Mouse (Mus musculus) mouse embryonic stem cell (cell line): ENCODE results near the gene Wdr24.

Experiments
- in situ Hi-C, 2 experiments: fragments of 300-500 bp; cut with MboI; formaldehyde crosslinking; loops; 1 replicate in 1 of 2; 3 replicates in 1 of 2; pipeline ENCODE4 v1.14.3; 2019 to 2020; ENCODE audit warnings: low sequenced_read_pairs in 2 of 2, low pct_unique_long_range_greater_than_20kb in 1 of 2, mixed read lengths in 1 of 2; ENCODE audit not compliant: unreplicated experiment in 1 of 2

The Wdr24 gene

DNA sequence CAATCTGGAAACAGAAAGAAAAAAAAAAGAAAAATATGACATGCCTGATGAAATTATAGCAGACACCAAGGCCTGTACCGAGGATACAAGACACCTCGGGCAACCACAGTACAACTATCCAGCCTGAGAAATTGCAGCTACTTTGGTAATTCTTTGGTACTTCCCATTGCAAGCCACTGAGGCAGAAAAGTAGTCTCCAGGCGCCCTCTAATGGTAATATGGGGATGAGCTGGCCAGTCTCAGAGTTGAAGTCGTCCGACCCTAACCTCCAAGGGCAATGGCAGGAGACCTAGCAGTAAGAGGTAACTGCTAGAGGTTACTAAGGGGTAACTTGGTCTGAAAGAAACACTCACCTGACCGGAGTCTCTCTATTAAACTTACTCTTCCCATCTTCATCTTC, 22.4 kb upstream of the Wdr24 start:
- in situ Hi-C loops = loop anchor here in 1 of 2 experiments (10.0 kb wide), 1 partner anchor 96 kb away; no protein-coding TSS in a partner anchor

DNA sequence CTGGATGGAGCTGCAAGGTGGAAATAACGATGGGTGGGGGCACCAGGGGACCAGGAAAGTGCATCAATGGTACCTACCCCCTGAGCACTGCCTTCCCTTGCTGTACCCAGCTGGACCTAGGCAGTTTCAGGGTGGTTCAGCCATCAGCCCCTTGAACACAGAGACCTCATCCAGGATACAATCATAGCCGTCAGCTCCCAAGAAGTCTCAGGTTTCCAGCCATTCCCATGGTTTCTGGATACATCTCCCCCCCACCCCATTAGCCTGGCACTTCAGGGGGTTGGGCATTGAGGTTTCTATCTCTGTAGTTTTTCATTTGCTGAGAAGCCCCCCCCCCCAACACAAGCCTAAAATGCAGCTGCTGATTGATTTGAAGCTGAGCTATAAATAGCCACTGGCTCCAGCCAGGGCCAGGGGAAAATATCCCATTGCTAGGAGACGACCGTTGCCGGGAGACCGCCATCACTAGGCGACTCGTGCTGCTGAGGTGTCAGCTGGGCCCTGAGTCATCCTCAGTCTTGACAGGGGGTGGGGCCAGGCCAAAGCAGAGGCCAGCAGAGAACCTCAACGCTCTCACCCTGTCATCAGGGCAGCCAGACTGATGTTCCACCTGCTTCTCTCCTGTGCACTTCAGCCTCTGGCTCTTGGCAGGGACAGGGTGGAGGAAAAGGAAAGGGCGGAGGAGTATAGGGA, 20.5 kb upstream of the Wdr24 start:
- in situ Hi-C loops = loop anchor here in 1 of 2 experiments (10.0 kb wide), 1 partner anchor 98 kb away; no protein-coding TSS in a partner anchor

DNA sequence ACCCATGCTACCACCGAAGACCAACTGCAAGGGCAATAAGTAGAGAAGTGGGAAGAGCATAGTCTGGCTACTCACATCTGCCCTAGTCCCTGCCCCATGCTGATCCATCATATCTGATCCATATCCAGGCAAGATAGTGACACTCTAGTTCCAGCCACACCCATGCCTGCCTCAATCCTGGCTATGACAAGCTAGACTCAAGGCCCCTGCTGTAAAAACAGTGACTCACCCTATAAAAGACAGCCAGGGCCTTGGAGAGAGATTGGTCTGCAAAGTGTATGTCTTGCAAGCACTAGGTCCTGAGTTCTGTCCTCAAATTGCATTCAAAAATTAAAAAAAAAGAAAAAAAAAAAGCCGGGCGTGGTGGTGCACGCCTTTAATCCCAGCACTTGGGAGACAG, 16.9 kb upstream of the Wdr24 start:
- in situ Hi-C loops = loop anchor here in 1 of 2 experiments (10.0 kb wide), 1 partner anchor 102 kb away; no protein-coding TSS in a partner anchor

DNA sequence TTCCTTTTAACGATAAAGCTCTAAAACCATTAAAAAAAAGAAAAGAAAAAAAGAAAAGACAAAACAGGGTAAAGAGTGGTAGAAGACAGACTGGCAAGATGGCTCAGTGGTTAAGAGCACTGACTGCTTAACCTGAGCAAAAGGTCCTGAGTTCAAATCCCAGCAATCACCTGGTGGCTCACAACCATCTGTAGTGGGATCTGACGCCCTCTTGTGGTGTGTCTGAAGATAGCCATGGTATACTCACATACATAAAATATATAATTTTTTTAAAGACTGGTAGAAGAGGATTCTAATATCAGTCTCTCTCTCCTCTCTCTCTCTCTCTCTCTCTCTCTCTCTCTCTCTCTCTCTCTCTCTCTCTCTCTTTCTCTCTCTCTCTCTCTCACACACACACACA, 16.0 kb upstream of the Wdr24 start:
- in situ Hi-C loops = loop anchor here in 1 of 2 experiments (10.0 kb wide), 1 partner anchor 103 kb away; no protein-coding TSS in a partner anchor

DNA sequence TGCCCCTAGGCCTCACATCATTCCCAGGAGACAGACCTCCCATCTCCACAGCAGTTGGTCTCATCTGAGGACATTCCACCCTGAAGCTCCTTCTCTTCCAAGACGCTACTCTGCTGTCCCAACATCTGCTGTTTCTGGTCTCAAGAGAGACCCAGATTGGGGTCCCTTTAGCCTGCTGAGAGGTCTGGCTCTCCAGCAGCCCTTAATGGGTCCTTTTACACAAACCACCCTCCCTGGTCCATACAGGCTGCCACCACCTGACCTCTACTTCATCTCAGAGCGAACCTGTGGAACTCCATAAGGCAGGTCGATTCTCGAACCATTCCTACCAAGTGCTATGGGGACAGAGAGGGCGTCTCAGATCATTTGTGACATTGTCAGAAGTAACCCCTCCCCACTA, 15.4 kb upstream of the Wdr24 start:
- in situ Hi-C loops = loop anchor here in 1 of 2 experiments (10.0 kb wide), 1 partner anchor 103 kb away; no protein-coding TSS in a partner anchor

DNA sequence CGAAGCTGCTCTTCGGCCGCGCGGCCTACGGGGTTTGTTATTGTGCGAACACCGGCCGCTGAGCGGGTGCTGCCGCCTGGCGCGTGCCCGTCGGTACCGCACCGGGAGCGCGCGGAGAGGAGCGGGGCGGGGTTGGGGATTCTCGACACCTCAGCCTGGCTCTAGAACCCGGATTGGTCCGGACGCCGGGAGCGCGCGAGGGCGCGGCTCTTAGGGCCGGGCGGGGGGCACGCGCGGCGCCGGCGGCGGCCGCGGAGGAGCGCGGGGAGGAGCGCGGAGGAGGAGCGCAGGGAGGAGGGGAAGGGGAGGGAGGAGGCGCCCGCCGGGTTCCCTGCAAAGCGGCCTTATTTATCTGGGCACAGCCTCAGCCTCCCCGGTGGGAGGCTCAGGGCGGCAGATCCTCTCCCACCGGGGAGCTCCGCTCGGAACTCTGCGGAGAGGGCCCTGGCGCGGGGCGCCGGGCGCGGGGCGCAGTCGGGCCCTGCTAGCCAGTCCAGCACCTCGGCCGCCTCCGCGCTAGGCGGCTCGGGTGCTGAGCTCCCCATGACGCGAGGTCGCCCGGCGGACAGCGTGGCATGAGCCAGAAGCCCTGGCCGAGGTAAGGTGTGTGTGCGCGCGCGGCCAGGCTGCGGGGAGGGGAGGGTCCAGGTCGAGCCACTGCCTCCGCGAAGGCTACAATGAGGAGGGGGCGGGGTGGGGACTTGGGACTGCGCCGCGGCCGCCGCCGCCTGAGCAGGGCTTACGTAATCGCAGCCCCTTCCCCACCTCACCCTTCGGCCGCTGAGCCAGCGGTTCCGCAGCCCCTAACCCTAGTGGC, 14.4 kb upstream of the Wdr24 start, which contains the start of gene Fbxl16:
Fbxl16 (plus strand) TSS at position 297 of the 817 bp plus-strand sequence.
- in situ Hi-C loops = loop anchor here in 1 of 2 experiments (10.0 kb wide), 1 partner anchor 104 kb away; no protein-coding TSS in a partner anchor

DNA sequence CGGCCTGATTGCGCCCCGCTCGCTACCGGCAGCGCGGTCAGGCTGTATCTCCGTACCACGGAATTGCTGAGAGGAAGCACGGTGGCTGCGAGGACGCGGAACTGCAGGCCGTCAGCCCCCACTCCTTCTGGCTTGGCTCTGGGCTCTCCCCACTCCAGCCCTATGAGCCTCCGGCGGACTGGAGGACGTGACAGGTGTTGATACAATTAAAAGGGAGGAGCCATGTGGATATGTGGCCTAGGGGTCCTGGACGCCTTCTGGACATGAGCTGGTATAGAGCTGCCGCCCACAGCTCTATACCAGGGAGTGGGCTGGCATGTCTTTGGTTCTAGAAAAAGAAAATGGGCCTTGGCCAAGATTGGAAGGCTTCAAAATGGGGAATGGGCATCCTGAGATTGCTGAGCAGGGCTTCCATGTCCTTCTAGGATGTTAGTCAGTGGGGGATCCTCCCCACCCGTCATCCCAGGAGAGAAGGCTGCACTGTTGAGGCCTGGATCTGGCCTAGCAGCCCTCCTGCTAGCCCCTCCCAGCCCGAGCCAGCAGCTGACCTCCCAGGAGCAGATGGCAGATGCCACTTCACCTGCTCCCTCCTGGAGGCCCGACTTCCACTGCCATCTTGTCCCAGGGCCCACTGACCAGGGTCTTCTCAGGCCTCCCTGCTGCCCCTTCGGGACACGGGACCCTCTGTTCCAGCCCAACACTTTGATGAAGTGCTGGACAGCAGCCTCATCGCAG, 13.7 kb upstream of the Wdr24 start:
- in situ Hi-C loops = loop anchor here in 1 of 2 experiments (10.0 kb wide), 1 partner anchor 105 kb away; no protein-coding TSS in a partner anchor

DNA sequence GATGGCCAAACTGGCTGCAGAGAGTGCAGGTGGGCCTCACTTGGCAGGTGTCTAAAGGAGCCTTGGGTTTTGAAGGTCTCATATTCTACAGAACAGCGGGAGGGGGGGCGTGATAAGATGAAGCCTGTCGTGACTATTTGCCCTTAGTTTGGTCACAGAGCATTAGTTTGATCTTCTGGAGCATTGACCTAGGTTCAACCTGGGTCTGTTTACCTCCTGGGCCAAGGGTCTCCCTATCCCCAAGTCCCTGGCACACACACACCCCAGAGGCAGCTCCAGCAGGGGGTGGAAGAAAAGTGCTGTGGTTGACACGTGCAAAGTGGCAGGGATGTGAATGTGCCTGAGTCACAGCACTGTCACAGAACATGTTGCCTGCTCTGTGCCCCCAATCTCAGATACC, 12.5 kb upstream of the Wdr24 start:
- in situ Hi-C loops = no loop called here

DNA sequence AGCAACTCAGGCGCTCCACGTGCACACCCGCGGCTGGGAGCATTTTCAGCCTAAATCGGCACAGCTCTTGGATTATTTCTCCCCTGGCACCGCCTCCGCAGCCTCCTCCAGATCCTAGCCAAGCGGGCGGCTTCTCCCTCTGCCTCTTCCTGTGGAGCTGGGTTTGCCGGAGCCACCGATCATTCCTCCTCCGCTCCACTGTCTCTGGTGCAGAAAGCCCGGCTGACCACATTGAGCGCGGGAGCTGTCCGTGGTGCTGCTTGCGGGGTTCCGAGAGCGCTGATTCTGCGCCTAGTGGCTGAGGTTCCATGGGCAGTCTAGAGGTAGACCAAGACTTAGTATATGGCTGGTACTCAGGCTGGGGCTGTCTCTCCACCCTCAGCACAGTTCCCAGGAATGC, 10.0 kb upstream of the Wdr24 start:
- in situ Hi-C loops = no loop called here

DNA sequence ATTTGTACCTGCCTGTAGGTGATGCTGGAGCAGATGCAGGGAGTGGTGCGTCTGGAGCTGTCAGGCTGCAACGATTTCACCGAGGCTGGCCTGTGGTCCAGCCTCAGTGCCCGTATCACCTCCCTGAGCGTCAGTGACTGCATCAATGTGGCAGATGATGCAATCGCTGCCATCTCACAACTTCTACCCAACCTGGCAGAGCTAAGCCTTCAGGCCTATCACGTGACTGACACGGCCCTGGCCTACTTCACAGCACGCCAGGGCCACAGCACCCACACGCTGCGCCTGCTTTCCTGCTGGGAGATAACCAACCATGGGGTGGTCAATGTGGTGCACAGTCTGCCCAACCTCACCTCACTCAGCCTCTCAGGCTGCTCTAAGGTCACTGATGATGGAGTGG, 5.8 kb upstream of the Wdr24 start:
- in situ Hi-C loops = no loop called here

DNA sequence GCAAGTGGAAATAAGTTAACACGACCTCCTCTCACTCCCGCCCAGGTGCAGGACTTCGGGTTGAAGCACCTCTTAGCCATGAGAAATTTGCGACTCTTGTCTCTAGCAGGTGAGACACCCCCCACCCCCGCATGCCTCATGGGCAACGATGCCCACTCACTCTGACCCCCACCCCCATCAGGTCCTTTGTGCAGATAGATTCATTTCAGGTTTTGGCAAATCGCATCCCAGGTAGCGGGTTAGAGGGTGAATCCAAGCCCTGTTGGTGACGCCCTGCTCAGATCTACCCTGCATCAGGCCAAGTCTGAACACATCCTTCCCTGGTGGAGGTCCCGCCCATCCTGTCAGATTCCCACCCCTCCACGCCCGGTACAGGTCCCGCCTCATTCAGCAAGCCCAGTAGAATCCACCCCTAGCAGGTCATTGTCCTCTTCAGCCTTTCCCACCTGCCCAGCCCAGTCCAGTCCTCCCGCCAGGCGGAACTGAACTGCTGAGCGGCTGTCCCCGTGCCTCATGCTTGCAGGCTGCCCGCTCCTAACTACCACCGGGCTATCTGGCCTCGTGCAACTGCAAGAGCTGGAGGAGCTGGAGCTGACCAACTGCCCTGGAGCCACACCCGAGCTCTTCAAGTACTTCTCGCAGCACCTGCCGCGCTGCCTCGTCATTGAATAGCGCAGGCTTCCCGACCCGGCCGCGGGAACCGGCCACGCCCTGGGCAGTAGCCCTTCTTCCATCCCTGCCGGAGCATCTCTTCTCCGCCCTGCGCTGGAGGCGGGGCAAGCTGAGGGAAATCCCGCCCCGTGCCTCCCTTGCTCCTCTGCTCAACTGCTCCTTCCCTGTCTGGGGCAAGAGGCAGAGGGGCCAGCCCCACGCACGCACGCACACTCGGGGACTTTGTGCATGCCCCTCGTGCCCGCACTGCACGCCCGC, 4.3 kb upstream of the Wdr24 start:
- in situ Hi-C loops = no loop called here

DNA sequence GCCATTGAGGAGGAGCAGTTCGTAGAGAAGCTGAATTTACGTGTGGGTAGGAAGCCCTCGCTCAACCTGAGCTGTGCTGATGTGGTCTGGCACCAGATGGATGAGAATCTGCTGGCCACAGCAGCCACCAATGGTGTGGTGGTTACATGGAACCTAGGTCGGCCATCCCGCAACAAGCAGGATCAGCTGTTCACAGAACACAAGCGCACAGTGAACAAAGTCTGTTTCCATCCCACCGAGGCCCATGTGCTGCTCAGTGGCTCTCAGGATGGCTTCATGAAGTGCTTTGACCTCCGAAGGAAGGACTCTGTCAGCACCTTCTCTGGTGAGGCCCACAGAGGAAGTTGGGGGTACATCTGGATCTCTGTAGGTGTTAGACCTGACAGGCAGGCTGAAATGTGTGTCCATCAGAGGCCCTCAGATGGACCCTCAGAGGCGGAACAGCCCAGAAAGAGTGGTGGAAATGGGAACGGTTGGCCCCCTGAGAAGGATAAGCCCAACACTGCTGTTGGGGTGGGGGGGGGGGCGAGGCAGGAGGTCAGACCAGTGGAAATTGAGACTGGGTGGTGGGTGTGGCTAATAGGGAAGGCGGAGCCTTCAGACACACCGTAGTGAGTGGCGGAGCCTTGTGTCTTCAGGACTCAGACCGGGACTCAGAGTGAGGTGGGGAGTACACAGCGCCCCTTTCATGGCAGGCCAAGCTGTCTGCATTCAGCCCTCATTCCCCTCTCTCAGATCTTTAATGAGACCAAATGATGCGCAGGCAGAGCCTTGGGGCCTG, 1.1 kb downstream of the Wdr24 start:
- in situ Hi-C loops = no loop called here

DNA sequence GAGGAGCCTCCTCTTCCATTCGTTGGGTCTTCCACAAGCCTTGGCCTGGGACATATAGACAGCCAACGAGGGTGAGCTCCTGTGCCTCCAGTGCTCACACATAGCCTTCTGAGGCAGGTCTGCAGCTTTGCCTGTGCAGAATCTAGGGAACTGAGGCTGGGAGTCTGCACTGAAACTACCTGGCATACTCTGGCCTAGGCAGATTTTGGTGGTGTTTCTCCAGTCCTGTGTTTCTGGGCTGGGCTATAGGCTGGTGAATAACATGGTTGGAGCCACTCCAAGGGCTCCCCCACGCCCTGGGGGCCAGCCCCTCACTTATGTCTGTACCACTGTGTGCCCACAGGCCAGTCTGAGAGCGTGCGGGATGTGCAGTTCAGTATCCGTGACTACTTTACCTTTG, 1.9 kb downstream of the Wdr24 start:
- in situ Hi-C loops = no loop called here

DNA sequence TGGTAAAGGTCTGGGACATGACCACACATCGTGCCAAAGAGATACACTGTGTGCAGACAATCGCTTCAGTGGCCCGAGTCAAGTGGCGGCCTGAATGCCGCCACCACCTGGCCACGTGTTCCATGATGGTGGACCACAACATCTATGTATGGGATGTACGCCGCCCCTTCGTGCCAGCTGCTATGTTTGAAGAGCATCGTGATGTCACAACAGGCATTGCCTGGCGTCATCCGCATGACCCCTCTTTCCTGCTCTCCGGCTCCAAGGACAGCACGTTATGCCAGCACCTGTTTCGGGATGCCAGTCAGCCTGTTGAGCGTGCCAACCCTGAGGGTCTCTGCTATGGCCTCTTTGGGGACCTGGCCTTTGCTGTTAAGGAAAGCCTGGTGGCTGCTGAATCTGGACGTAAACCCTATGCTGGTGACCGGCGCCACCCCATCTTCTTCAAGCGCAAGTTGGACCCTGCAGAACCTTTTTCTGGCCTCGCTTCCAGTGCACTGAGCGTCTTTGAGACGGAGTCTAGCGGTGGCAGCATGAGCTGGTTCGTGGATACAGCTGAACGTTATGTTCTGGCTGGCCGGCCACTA, 2.6 kb downstream of the Wdr24 start:
- in situ Hi-C loops = no loop called here

DNA sequence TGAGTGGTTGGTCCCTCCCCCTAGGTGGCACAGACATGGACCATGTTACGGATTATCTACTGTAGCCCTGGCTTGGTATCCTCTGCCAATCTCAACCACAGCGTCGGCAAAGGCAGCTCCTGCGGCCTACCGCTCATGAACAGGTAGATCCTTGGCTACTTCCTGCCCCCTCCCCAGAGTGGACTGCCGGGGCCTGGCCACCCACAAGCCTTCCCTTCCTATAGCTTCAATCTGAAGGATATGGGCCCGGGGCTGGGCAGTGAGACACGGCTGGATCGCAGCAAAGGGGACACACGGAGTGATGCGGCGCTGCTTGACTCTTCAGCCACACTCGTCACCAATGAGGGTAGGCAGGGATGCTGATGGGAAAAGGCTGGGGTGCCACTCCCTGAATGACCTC, 3.6 kb downstream of the Wdr24 start:
- in situ Hi-C loops = no loop called here

DNA sequence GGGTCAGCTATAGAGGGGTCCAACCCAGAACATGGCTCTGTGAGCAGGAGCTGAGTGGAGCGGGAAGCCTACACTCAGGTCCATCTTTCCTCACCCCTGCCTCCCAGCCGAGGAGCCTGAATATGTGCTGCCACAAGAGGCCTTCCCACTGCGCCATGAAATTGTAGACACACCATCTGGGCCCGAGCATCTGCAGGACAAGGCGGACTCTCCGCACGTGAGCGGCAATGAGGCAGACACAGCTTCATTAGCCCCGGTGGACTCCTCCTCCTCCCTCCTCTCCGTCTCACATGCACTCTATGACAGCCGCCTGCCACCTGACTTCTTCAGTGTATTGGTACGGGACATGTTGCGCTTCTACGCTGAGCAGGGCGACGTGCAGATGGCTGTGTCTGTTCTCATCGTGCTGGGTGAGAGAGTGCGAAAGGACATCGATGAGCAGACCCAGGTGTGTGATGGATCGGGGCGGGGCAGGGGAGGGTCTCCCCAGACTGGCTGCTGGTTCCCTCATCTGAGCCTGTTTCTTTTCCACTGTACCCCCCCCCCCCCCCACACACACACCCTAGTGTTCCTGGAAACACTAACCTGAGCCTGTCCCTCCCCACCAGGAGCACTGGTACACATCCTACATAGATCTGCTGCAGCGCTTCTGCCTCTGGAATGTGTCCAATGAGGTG, 4.3 kb downstream of the Wdr24 start:
- in situ Hi-C loops = no loop called here
